Mouse (Mus musculus): ENCODE results near the gene Col17a1. TPM values are rescaled to one million over a fixed set of nuclear protein-coding genes. Genes with fewer than 3 reads are reported as not detected.

Gene Col17a1
- 0.22 and 0.71 TPM in 2 replicates for total RNA-seq (2021)
- long read RNA-seq, experiment 1: 0 reads
- long read RNA-seq, experiment 2: 0 reads

DNA sequence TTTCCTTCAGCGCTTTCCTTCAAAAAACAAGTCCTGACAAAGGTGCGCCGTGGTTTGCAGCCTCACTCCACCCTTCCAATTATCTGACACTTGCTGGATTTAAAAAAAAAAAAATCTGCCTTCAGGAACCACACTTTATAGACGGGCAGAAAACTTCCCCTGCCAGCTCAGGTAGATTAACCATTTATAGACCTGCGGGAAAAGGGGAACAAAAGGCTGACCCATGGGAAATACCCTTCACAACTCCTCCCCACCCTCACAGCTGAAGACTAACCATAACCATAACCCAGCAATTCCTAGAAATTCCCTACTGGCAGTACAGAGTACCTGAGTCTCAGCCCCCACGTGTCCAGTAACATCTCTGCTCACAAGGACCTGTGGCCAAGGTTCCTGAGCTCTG lies at the start of gene Col17a1:
Gene Col17a1 (minus strand): TSS at position 101 of the 400 bp plus-strand sequence.
- no peak for DNase-seq

- DNase-seq: peak; percentile 86
These were observed 40.0 kb upstream of the Col17a1 start for GRCm38 (mm10) chr19:47731931-47732330.

- peak; percentile 100 for DNase-seq
These were observed 39.4 kb upstream of the Col17a1 start, which contains the start of gene Sfr1 for GRCm38 (mm10) chr19:47731071-47731881. TSS of gene Sfr1 (plus strand) at chr19:47731682.

DNA sequence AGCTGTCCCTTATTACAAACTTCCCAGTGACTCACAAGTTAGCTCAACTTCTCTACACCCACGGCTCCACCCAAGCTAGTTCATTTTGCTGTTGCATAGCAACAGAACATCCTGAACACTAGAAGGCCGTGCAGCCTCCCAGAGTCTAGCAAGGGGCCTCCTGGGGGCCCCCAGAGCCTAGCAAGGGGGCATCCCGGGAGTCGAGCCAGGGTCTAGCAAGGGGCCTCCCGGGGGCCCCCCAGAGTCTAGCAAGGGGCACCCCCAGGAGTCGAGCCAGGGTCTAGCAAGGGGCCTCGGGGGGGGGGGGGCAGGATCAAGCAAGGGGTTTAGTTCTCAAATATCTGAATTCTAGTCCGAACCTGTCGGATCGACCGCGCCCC lies 38.8 kb upstream of the Col17a1 start:
- peak; percentile 74 for DNase-seq

DNA sequence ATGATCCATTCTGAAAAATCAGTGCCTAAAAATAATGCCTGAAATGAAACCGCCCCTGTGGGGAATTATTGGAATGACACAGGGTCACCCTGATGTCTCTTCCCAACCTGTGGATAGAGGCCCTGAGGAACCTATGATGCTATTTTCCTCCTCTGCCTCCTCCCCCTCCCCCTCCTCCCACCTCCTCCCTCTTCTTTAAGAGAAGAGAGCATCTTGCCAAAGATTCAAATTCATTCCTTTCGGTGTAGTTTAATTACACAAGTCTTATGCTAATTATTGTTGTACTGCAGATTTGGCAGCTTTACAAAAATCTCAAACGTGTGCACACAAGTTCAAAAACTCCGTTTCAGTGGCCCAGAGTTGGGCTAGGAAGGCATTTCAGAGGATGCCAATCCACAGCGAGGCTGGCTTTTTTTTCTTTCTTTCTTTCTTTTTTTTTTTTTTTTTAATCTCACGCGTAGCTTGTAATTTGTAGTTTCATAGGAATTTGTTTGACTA lies 33.8 kb upstream of the Col17a1 start:
- DNase-seq: no peak

- no peak for DNase-seq
These were observed 33.0 kb upstream of the Col17a1 start for GRCm38 (mm10) chr19:47724903-47725302.

- peak; percentile 11 for DNase-seq
These were observed 30.6 kb upstream of the Col17a1 start for GRCm38 (mm10) chr19:47722471-47722870.

GRCm38 (mm10) chr19:47719147-47719546 lies 27.3 kb upstream of the Col17a1 start:
- DNase-seq: no peak

GRCm38 (mm10) chr19:47716144-47716543 lies 24.2 kb upstream of the Col17a1 start:
- no peak for DNase-seq

DNA sequence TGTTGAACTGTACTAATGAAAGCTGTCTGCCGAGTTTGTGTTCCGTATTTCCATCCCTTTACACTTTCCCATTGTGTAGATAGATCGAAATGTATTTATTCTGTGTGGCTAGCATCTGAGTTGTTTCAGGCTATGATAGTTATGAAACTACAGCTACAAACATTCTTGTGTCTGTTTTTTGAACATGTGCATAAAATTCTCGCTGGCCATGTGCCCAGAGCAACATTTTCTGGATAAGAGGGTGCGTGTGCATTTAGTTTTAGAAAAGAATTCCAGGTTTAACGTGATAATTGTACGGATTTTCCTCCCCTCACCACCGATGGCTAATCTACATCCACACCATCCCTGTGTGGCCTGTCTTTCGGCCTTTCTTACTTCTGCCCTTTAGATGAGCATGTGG lies 21.6 kb upstream of the Col17a1 start:
- no peak for DNase-seq

DNA sequence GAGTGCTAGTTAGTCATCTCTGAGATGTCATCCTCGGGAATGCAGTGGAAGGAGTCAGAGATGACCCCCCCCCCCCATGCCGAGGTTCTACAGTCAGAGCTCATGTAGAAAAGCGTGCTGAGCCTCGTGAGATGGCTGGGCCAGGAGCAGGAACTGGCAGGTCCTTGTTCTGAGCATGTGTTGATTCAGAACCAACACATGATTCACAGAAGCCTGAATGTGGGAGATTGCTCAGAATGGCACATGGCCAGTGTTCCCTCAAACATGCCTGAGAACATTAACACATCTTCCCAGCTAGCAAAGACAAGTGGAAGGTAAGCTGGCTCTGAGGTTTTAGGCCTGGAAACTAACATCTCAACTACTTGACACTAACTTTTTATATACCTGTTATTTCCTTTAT lies 18.5 kb upstream of the Col17a1 start:
- DNase-seq: peak; percentile 10

DNA sequence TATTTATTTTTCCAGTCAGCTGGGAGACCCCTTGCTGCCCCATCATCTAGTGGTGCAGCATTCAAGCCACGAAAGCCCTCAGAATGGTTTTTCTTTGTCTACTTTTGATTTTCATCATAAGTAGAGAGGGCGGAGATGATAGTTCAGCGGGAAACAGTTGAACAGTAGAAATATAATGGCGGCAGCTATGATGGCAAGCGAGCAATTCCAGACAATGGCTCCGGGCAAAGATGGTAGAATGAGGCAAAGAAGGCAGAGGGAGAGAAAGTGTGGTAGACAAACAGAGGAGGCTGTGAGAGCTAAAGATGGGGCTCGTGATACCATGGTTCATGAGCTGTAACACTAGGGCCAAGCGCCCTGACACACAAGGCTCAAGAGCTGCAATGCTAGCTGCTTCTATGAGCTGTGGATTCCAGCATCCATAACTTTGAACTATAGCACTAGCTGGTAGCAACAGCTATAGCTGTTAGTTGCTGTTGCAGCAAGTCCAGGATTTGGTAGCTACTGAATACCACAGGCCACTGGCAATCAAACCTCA lies 13.9 kb upstream of the Col17a1 start:
- DNase-seq: no peak

DNA sequence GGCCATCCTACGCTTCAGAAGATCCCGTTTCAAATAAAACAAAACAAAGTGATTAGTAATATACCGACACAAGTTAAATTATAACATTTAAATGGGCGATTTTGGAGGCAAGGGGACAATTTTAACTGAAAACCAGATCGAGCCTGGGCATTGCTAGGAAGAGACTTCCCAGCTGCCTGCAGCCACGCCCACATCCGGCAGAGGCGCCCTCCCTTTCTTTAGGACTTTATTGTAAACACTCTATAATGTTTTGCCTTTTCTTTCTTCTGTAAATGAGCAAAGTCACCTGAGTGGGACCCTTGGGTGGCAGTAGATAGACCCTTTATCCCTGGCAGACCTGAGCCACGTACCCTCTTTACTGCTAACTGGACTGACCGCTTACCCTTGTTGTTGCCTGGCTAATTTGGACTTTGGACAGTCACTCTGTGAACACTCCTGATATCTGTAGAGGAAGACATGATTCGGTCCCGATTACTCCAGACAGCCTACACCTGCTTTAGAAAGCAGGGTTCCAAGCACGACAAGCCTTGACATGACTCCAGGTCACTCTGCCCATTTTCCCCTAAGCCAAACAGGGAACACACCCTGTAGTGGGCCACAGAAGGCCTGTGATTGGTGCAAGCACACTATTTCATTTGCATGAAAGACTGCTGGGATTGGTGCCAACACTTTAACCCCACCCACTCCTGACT lies 13.3 kb upstream of the Col17a1 start:
- no peak for DNase-seq

- DNase-seq: no peak
These were observed 8.6 kb upstream of the Col17a1 start for GRCm38 (mm10) chr19:47700509-47700908.

- DNase-seq: peak; percentile 76
These were observed 7.8 kb upstream of the Col17a1 start for GRCm38 (mm10) chr19:47699743-47700142.

- no peak for DNase-seq
These were observed 6.4 kb upstream of the Col17a1 start for GRCm38 (mm10) chr19:47698266-47698665.

- DNase-seq: no peak
These were observed 5.2 kb upstream of the Col17a1 start for GRCm38 (mm10) chr19:47697067-47697466.

DNA sequence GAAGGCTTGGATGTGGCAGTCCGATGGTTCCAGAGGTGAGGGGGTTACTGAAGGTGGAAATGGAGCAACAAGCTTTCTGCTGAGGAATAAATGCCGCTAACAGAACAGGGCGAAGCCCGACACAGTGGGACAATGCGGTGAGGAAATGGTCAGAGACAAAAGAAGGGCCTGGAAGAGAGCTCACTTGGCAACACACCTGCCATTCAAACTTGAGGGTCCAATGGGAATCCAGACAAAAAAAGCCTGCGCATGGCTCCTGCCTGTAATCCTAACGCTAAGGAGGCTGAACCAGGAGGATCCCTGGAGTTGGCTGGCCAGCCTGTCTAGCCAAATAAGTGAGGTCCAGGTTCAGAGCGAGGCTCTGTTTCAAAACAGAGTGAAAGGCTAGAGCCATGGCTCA lies 4.5 kb upstream of the Col17a1 start:
- DNase-seq: no peak

GRCm38 (mm10) chr19:47695725-47696124 lies 3.8 kb upstream of the Col17a1 start:
- DNase-seq: no peak

- DNase-seq: no peak
These were observed 2.3 kb downstream of the Col17a1 start for GRCm38 (mm10) chr19:47689592-47689991.

- no peak for DNase-seq
These were observed 13.2 kb downstream of the Col17a1 start for GRCm38 (mm10) chr19:47678675-47679074.

DNA sequence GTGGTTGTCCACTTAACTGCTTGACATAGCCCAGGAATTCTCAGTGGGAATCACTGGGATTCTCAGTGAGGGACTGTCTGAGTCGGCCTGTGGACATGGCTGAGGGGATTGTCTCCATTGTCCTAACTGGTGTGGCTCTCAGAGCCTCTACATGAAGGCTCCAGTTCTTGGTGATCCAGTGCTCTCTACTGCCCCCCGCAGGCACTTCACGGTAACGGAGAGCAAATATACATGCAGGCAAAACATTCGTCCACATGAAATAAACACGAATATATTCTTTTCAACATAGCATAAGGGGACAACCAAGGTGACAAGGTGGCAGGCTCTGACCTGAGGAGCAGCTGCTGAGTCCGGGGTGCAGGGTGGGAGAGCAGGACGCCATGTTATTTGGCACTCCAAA lies 17.5 kb downstream of the Col17a1 start:
- DNase-seq: peak; percentile 57

GRCm38 (mm10) chr19:47668399-47668798 lies 23.5 kb downstream of the Col17a1 start:
- DNase-seq: no peak
